ENCODE assay signal across 17 mouse cellular contexts in genomic region chr2:132317178-132317577, GRCm38 (mm10).
"Had no signal": no experiment of that assay in that cellular context is flagged by ENCODE, and none has a peak within 500 bp of the region (broad histone marks: within the 10 kb centered on the region; RNA-seq: fewer than 3 reads in every experiment).

No protein-coding gene starts in this region.

- H3K9me3 ChIP-seq: midbrain, embryonic 10.5 days; midbrain, embryonic 13.5 days; neural tube, embryonic 13.5 days; neural tube, embryonic 15.5 days had no signal

- H3K27me3 ChIP-seq: midbrain, embryonic 13.5 days; neural tube, embryonic 13.5 days; neural tube, embryonic 15.5 days had no signal

- H3K9ac ChIP-seq: lung, embryonic 14.5 days; neural tube, embryonic 13.5 days; neural tube, embryonic 15.5 days had no signal

- DNase-seq: lung, adult 18-20 months; lung, embryonic 14.5 days; lung, postnatal 10 days; lung, postnatal 4 days; retina, postnatal 1 day; right cerebral cortex, adult 18-20 months; right cerebral cortex, postnatal 25 days; right cerebral cortex, postnatal 4 days; spleen, adult 18-20 months; thymus, adult 18-20 months; thymus, postnatal 14 days; thymus, postnatal 36 days had no signal

- H3K4me3 ChIP-seq: midbrain, embryonic 10.5 days; midbrain, embryonic 13.5 days; myocyte; neural tube, embryonic 13.5 days; neural tube, embryonic 15.5 days had no signal

- H3K27ac ChIP-seq: midbrain, embryonic 10.5 days; midbrain, embryonic 13.5 days; neural tube, embryonic 13.5 days; neural tube, embryonic 15.5 days had no signal

- H3K36me3 ChIP-seq: midbrain, embryonic 10.5 days; midbrain, embryonic 13.5 days; neural tube, embryonic 13.5 days had no signal

- H3K4me1 ChIP-seq: midbrain, embryonic 10.5 days; midbrain, embryonic 13.5 days; neural tube, embryonic 13.5 days; neural tube, embryonic 15.5 days had no signal
